Mouse (Mus musculus) lung, embryonic 14.5 days (tissue): ENCODE results near the gene Xbp1. TPM values are rescaled to one million over a fixed set of nuclear protein-coding genes. Genes with fewer than 3 reads are reported as not detected.
A peak's percentile ranks its signal among the peaks of the same experiment; 100 is the strongest.

Experiments
- ATAC-seq: fragments of 200-750 bp; cut with Nextera tagmentation; 2 replicates; pipeline ENCODE4 v1.8.0; 2017; ENCODE audit warnings: mild to moderate bottlenecking, moderate TSS enrichment, moderate library complexity; ENCODE audit not compliant: insufficient read depth
- DNase-seq: peaks from one replicate; pipeline ENCODE4 v3.0.0-alpha.2; 2015
- H3K27ac ChIP-seq: fragments of 300-500 bp; sonication (generic); 2 replicates; pipeline ENCODE4 v1.5.1; 2014; ENCODE audit warnings: low read depth, mild to moderate bottlenecking, moderate library complexity
- H3K27me3 ChIP-seq: fragments of 300-500 bp; sonication (generic); 2 replicates; pipeline ENCODE4 v1.6.1; 2014; ENCODE audit warnings: low read length, control low read depth; ENCODE audit not compliant: insufficient read depth
- H3K36me3 ChIP-seq: fragments of 300-500 bp; sonication (generic); 2 replicates; pipeline ENCODE4 v1.6.1; 2014; ENCODE audit warnings: control low read depth; ENCODE audit not compliant: insufficient read depth
- H3K4me1 ChIP-seq: fragments of 300-500 bp; sonication (generic); 2 replicates; pipeline ENCODE4 v1.6.1; 2014; ENCODE audit warnings: antibody characterized with exemption, control low read depth; ENCODE audit not compliant: insufficient read depth
- H3K4me2 ChIP-seq: fragments of 300-500 bp; sonication (generic); 2 replicates; pipeline ENCODE4 v1.6.1; 2014; ENCODE audit warnings: mild to moderate bottlenecking
- H3K4me3 ChIP-seq: fragments of 300-500 bp; sonication (generic); 2 replicates; pipeline ENCODE4 v1.5.1; 2014; ENCODE audit warnings: low read depth, low read length
- H3K9ac ChIP-seq: fragments of 300-500 bp; sonication (generic); 2 replicates; pipeline ENCODE4 v1.6.1; 2014
- H3K9me3 ChIP-seq: fragments of 300-500 bp; sonication (generic); 2 replicates; pipeline ENCODE4 v1.6.1; 2016; ENCODE audit warnings: low read depth, low read length, control low read depth
- CTCF ChIP-seq: IDR thresholded peaks from 2 replicates; pipeline ENCODE4 v1.5.1; 2016; ENCODE audit warnings: antibody characterized with exemption, low read depth
- WGBS: fragments of 180-500 bp; shearing (Covaris S2); extraction: QIAGEN DNeasy Blood & Tissue Kit; methylation state at CpG from one replicate; pipeline ENCODE4 v1.1.7; 2014; 5-methylcytosine and 5-hydroxymethylcytosine counted together
- polyA plus RNA-seq: library from polyadenylated mRNA; unstranded; fragments of >200 nt; fragmentation: Nextera tagmentation; extraction: Ambion mirVana; gene quantifications from 2 replicates; pipeline ENCODE4 v1.2.1, GENCODE M21; 2014

Xbp1 gene
- polyA plus RNA-seq, 1 experiment from 2014 or later: 180 TPM

DNA sequence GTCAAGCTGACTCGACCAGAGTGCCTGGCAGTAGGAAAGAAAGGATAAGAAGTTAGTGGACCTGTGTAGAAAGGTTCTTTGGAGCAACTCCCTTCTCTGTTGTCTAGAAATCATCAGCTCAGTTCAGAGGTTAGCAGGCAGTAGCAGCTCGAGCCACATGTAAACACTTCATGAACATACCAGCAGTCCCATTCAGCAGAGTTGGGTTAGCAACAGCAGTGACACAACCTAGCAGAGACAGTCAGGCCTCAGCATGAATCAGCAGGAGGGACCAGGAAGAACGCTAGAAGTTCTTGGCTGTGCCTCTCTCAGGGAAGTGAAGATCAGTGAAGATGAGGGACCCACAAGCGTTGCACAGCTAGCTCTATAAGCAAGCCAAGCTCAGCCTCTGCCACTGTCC is 25.0 kb downstream of the Xbp1 start:
- DNase-seq: no peak
- TF ChIP-seq CTCF: no peak
- Histone ChIP-seq H3K27me3 (no peaks in the 10 kb centered on the region), H3K9ac (no peak overlapping the region), H3K4me3 (no peak overlapping the region), H3K4me1 (peaks cover 5% of the 10 kb centered on the region), H3K36me3 (no peaks in the 10 kb centered on the region), H3K4me2 (no peak overlapping the region), H3K27ac (no peak overlapping the region), H3K9me3 (no peaks in the 10 kb centered on the region)
- WGBS: 67% methylated on average over 4 of the region's 4 CpGs
- no peak for ATAC-seq

- 79% methylated on average over 3 of the region's 3 CpGs for WGBS
These were observed 26.2 kb downstream of the Xbp1 start for GRCm38 (mm10) chr11:5546693-5547092.

DNA sequence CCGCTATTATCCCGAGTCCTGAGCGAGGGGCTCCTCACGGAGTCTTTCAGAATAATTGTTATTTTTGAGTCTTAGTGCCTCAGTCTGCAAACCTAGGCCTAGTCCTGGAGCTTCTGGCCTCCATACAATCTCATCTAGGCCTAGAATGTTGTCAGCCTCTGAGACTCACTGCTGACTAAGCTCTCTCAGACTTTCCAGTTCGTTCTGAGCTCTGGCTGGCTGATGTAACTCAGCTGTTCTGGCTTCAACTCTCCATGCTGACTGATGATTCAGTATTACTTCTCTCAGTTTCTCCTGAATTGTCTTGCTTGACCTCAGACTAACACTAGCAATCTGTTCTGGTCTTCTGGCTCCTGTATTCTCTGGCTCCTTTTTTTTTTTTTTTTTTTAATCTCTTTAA is 31.0 kb downstream of the Xbp1 start:
- 80% methylated on average over 5 of the region's 5 CpGs for WGBS

More at GRCm38 (mm10) chr11:5546693-5547092, 26.2 kb downstream of the Xbp1 start:
- Histone ChIP-seq H3K9me3 (no peaks in the 10 kb centered on the region), H3K4me3 (no peak overlapping the region), H3K27me3 (no peaks in the 10 kb centered on the region), H3K4me1 (no peaks in the 10 kb centered on the region), H3K9ac (no peak overlapping the region), H3K4me2 (no peak overlapping the region), H3K27ac (no peak overlapping the region), H3K36me3 (no peaks in the 10 kb centered on the region)
- no peak for TF ChIP-seq CTCF
- ATAC-seq: no peak
- no peak for DNase-seq

GRCm38 (mm10) chr11:5551931-5552330 is 31.5 kb downstream of the Xbp1 start:
- H3K9me3 ChIP-seq: no peaks in the 10 kb centered on the region
- no peak overlapping the region for H3K9ac ChIP-seq
- no peaks in the 10 kb centered on the region for H3K36me3 ChIP-seq
- WGBS: 71% methylated on average over 1 of the region's 1 CpGs
- H3K27ac ChIP-seq: no peak overlapping the region
- TF ChIP-seq CTCF: no peak
- H3K4me3 ChIP-seq: no peak overlapping the region
- no peak overlapping the region for H3K4me2 ChIP-seq
- no peaks in the 10 kb centered on the region for H3K4me1 ChIP-seq
- no peaks in the 10 kb centered on the region for H3K27me3 ChIP-seq
- no peak for ATAC-seq
- no peak for DNase-seq

More for the DNA sequence above, 31.0 kb downstream of the Xbp1 start:
- Histone ChIP-seq H3K4me3 (no peak overlapping the region), H3K4me2 (no peak overlapping the region), H3K27ac (no peak overlapping the region), H3K9me3 (no peaks in the 10 kb centered on the region), H3K9ac (no peak overlapping the region), H3K4me1 (no peaks in the 10 kb centered on the region), H3K27me3 (no peaks in the 10 kb centered on the region), H3K36me3 (no peaks in the 10 kb centered on the region)
- TF ChIP-seq CTCF: no peak
- ATAC-seq (no peak), DNase-seq (no peak)

DNA sequence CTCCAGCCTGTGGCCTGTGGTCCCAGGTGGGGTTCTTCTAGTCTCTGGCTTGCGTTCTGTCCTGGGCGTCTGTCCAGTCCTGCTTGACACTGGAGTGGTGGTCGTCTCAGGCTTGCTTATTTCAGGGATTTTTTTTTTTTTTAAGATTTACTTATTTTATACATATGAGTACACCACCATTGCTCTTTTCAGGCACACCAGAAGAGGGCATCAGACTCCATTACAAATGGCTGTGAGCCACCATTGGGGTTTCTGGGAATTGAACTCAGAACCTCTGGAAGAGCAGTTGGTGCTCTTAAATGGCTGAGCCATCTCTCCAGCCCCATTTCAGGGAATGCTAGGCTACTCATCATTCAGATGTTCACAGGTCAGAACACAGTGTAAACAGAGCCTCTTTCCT is 39.8 kb downstream of the Xbp1 start:
- ATAC-seq (no peak), DNase-seq (no peak)
- no peak overlapping the region for H3K9ac ChIP-seq
- H3K4me2 ChIP-seq: no peak overlapping the region
- no peaks in the 10 kb centered on the region for H3K9me3 ChIP-seq
- 77% methylated on average over 3 of the region's 3 CpGs for WGBS
- no peaks in the 10 kb centered on the region for H3K4me1 ChIP-seq
- no peak overlapping the region for H3K4me3 ChIP-seq
- no peak overlapping the region for H3K27ac ChIP-seq
- 0 out of 2 replicates have a peak, but pooled peaks have one; percentile 16 for TF ChIP-seq CTCF
- no peaks in the 10 kb centered on the region for H3K36me3 ChIP-seq
- H3K27me3 ChIP-seq: no peaks in the 10 kb centered on the region

GRCm38 (mm10) chr11:5562625-5563268 is 42.3 kb downstream of the Xbp1 start:
- Histone ChIP-seq H3K27ac (no peak overlapping the region), H3K4me1 (no peaks in the 10 kb centered on the region), H3K27me3 (no peaks in the 10 kb centered on the region), H3K4me3 (no peak overlapping the region), H3K36me3 (no peaks in the 10 kb centered on the region), H3K9me3 (no peaks in the 10 kb centered on the region), H3K9ac (no peak overlapping the region), H3K4me2 (no peak overlapping the region)
- WGBS: 29% methylated on average over 9 of the region's 9 CpGs
- peak; percentile 12; the same call in 1 of the 2 replicates for TF ChIP-seq CTCF
- ATAC-seq (no peak), DNase-seq (no peak)

DNA sequence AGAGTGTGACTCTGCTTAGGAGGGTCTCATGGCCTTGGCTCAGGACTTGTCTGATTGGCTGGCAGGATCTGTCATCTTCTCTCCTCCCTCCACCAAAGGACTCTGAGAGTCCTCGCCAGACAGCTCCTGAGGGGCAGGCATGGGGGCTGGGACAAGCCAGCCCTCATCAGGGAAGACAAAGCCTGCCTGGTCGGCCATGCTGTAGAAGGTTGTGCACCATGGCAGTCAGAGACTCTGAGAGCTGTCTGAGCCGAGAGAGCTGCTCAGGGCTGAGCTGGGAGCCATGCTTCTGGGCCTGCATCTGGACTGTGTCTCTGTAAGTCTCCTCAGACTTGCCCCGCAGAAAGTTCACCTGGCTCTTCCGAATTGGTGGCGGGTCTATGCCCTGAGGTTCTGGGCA is 43.4 kb downstream of the Xbp1 start:
- H3K36me3 ChIP-seq: no peaks in the 10 kb centered on the region
- no peak overlapping the region for H3K4me2 ChIP-seq
- TF ChIP-seq CTCF: no peak
- DNase-seq (no peak), ATAC-seq (no peak)
- no peaks in the 10 kb centered on the region for H3K27me3 ChIP-seq
- H3K9ac ChIP-seq: no peak overlapping the region
- no peak overlapping the region for H3K4me3 ChIP-seq
- WGBS: 60% methylated on average over 6 of the region's 6 CpGs
- H3K9me3 ChIP-seq: no peaks in the 10 kb centered on the region
- H3K4me1 ChIP-seq: no peaks in the 10 kb centered on the region
- no peak overlapping the region for H3K27ac ChIP-seq
